Mouse (Mus musculus) liver, adult 2 months (tissue): Measurements from ENCODE around the gene Dydc1.

Experiments used
- CTCF ChIP-seq: fragments of 200-500 bp; IDR thresholded peaks from 2 replicates; pipeline ENCODE4 v1.5.1; 2011; ENCODE audit warnings: low read depth, low read length, control low read depth
- POLR2A ChIP-seq: fragments of 200-500 bp; IDR thresholded peaks from 2 replicates; pipeline ENCODE4 v1.6.1; 2011; ENCODE audit warnings: low read length, control low read depth; ENCODE audit not compliant: insufficient read depth; ENCODE audit errors: extremely low read depth

GRCm38 (mm10) chr14:41052481-41052880 is 20.2 kb upstream of the Dydc1 start:
- TF ChIP-seq CTCF: peak; percentile 15; the same call in 1 of the 2 replicates
- TF ChIP-seq POLR2A: no peak
